Mouse (Mus musculus): ENCODE measurements around the gene Tdrd5.

- TF ChIP-seq CTCF (IDR thresholded peaks at IDR 0.05) (no peak), EP300 (IDR thresholded peaks at IDR 0.05; ENCODE audit: insufficient read depth, low read depth, low read length) (no peak)
These were observed 48.6 kb downstream of the Tdrd5 start for GRCm38 (mm10) chr1:156254866-156255265.
